Mouse (Mus musculus) cerebellum, postnatal 14 days (tissue): ENCODE data around the gene Cenpm.

ENCODE experiments used
- DNase-seq, 2 experiments: peaks; one replicate each; pipeline ENCODE4 v3.0.0; 2021; ENCODE audit warnings: mixed read lengths in 2 of 2

The Cenpm gene

GRCm38 (mm10) chr15:82213222-82213621, 31.3 kb downstream of the Cenpm start:
- DNase-seq = peak; percentile 58 to 65

DNA sequence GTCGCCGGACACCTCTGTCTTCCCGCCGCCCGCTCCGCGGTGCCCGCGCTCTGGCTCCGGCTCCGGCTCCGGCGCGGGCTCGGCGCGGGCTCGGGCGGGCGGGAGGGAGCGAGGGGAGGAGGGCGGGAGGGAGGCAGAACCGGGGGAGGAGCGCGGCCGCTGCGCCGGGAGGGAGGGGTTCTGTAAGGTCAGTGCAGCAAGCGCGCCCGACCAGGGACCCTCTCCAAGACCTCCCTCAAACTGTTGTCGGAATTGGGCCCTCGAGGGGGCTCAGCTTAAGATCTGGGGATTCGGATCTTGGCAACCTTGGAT, 31.8 kb downstream of the Cenpm start, which contains the start of gene Shisa8:
Gene Shisa8 (minus strand): TSS at position 64 of the 312 bp plus-strand sequence.
- peak; percentile 75 to 82 for DNase-seq

- peak; percentile 74 to 76 for DNase-seq
These were observed 32.4 kb downstream of the Cenpm start for GRCm38 (mm10) chr15:82211911-82212751.

DNA sequence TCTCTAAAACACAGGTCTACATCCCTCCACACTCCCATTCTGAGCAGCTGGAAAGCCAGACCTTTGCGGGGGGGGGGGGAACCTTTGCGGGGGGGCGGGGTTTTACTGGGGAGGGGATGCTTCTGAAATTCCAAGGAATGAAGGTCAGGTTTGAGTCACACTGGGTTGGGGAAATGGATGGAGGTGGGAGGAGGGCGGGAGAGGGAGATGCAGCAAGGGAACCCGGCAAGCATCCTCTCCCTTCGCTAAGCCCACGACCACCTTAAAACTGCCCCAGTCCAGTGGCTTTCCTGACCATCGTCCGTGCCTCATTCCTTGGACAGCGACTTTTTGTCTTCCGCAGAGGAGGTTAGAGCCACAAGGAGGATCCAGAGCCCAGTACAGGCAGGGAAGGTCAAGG, 33.3 kb downstream of the Cenpm start:
- no peak for DNase-seq

DNA sequence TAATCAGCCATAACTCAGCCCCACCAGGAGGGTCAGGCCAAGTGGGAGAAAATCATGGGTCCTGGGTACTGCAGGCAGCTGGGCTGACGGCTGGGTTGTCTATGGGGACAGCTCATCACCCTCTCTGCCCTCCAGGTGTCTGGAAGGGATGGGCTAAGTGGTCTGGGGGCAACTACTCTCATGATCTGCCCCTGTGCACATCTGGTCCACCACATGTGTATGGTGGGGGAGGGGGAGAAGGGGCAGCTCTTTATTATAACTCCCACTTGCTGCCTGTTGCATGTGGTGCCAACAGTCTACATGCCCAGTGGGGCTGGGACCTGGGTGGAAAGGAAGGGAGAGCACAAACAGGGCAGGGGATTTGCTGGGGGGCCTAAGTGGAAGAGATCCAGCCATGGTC, 33.7 kb downstream of the Cenpm start:
- DNase-seq = peak in 1 of 2 experiments; percentile 32

DNA sequence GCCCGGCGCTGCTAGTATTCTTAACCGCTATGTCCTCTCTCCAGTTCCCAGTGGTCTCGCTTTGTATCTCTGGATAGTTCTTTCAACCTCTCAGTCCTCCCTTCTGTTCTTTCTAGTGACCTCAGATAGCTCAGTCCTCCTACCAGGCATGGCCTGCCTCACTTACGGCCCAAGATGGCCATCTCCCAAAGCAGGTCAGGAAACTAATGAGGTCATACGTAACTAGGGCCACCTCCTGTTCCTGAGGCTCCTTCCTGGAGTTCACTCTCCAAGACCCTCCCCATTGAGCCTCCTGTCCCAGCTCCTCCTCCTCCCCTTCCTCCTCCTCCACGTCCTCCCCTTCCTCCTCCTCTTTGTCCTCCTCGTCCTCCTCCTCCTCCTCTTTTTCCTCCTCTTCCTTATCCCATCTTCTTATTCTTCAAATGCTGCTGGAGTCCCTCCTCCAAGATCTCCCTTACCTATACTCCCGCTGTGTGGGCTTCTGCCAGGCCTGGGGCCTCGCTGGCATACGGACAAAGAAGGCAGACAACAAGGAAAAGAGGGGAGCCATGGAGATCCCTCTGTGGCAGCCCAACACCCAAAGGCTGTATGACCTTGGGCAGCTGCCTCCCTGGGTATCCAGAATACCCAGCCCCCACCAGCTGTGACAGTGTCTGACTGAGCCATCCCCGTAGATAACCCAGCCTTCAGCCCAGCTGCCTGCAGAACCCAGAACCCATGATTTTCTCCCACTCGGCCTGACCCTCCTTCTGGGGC, 35.1 kb downstream of the Cenpm start:
- peak; percentile 74 for DNase-seq

DNA sequence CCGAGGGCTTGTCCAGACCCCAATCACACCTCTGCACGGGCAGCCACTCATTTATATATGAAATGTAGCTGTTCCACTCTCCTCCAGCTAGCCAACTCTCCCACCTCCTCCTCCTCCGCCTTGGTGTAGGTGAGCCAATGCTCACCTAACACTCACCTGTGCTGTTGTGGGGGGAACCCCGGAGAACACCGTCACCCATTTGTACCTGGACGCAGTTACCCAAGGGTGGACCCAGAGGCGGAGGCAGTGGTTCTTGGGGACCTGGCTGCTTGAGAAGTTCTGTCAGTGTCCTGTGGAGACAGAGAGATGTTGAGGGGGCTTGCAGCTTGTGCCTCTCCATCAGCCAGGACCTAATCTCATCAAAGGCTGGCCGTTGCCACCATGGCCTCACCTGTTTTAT, 36.2 kb downstream of the Cenpm start:
- peak in 1 of 2 experiments; percentile 34 for DNase-seq

DNA sequence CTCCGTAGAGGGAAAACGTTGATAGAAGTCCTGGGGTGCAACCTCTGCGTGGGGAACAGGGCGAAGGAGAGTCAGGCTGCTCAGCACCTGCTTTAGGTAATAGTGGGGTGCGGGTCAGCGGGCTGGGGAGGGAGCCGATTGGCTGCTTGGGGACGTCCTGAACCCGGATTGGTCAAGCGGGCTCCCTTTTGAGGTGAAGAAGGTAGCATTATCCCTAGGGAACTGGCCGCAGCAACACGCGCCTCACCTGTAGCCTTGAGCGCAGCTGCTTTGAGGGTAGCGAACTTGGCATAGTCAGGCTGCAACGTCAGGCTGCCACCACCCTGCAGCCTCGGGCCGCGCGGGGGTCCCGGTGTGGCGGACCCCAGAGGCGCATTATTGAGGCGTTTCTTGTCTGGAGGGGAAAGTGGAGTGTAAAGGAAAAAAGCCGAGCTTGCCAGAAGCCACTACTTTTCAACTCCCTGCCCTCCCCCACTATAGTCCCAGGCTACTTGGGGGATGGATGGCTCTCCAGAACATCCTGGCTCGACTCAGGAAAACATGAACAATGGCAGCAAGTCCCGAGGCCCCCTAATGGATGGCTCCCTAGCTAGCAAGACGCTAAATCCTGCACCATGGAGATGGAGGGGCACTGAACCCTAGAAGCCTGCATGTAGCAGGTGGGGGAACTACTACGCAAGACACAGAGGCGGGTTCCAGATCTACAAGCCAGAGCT, 36.9 kb downstream of the Cenpm start:
- DNase-seq = peak; percentile 48

GRCm38 (mm10) chr15:82207105-82207459, 37.5 kb downstream of the Cenpm start:
- DNase-seq = peak in 1 of 2 experiments; percentile 58

DNA sequence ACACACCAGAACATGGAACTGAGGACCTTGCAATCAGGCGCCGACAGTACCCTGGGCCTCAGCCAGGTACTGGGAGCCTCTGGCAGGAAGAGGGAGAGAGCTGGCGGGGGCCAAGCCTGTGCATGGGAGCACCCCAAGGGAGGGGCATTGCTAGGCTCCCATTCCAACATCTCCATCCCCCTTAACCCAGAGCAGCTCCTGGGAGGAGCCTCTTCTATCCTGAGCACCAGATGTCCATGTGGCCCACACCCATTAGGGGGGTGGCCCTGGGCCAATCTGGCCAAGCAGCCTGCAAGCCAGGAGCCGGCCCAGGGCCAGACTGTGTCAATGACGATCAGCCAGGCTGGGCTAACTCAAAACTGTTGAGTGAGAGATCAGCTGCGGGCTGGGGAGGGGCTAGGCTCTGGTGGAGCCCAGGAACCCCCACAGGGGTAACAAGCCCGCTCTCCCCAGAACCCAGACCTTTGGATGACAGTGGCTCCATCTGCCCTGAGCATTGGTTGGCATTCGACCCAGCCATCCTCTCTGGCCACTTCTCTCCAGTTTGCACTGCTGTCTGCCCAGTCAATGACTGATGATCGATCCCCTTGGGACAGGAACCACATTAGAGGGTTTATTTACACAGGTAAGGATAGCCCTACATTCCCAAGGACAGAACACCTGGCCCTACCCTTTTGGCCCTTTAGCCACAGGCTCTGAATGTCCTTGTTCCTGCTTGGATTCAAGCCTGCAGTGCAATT, 38.0 kb downstream of the Cenpm start:
- DNase-seq = peak; percentile 99

DNA sequence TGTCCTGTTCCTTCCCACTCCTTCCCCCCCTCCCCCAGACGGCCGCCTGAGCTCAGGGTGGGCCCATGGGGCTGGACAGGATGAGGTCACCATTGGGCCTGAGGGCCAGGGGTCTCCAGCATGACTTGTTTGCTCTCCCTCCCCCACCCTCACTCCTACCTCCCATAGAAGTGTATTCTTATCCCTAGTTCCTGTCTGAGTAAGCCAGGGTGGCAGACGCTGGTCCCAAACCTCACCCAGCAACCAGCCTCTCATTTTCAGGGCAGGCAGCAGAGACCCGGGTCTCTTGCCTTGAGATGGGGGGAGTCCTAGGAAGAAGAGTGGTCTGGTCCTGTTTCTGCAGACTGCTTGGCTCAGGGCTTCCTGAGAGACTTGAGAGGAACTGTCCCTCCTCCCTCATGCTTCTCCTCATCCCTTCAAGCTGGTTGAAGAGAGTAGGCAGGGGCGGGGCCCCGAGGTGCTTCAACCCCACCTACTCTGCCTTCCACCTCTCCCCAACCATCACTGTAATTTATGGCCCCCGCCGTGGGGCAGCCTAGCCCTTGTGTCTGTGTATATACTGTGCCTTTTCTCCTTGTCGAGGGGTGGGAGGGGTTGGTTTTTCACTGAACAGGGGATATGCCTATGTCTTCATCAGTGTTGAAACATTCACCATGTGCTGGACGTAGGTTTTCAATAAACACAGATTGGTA, 39.7 kb downstream of the Cenpm start:
- DNase-seq = peak; percentile 39 to 48

- peak; percentile 83 to 88 for DNase-seq
These were observed 40.8 kb downstream of the Cenpm start for GRCm38 (mm10) chr15:82203611-82204351.

- DNase-seq = peak in 1 of 2 experiments; percentile 46
These were observed 41.5 kb downstream of the Cenpm start for GRCm38 (mm10) chr15:82203090-82203489.

GRCm38 (mm10) chr15:82202086-82202485, 42.5 kb downstream of the Cenpm start:
- DNase-seq = peak; percentile 50 to 61

DNA sequence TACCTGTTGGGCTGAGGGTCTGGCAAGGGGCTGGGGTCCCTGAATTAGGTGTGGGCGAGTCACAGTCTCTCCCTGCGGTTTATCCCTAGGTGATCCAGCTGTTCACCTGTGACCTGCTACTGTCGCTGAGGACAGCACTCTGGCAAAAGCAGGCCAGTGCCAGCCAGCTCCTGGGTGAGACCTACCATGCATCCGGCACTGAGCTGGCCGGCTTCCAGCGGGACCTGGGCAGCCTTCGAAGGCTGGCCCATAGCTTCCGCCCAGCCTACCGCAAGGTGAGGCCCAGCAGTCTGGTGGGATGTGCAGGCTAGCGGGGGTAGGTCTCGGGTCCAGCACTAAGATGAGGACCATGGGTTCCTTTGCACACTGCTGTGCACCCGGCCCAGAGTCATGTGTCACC, 45.0 kb downstream of the Cenpm start:
- DNase-seq = peak; percentile 60 to 72

- no peak for DNase-seq
These were observed 46.2 kb downstream of the Cenpm start for GRCm38 (mm10) chr15:82198342-82198741.

- no peak for DNase-seq
These were observed 46.6 kb downstream of the Cenpm start for GRCm38 (mm10) chr15:82197937-82198336.

DNA sequence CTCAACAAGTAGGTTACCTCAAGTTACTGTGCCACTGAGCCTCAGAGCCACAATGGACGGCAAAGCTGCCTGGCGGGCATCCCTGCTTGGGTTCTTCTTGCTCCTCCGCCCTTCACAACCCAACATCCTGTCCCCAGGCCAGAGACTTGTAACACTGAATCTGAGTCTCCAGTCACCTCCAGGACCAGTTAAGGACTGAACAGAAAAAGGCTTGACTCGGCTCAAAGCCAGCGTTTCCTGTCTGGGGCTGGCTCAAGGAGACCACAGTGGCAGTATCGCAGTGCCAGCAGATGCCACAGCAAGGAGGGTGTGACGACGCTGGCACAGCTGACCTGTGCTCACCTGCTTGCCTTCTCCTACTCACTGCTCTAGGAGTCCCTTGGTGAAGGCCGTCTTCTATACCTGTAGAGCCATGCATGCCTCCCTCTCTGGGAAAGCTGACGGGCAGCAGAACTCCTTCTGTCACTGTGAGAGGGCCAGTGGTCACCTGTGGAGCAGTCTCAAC, 47.2 kb downstream of the Cenpm start:
- DNase-seq = peak; percentile 36 to 52

- peak; percentile 57 to 70 for DNase-seq
These were observed 48.2 kb downstream of the Cenpm start for GRCm38 (mm10) chr15:82196300-82196699.

GRCm38 (mm10) chr15:82192617-82193016, 51.9 kb downstream of the Cenpm start:
- peak in 1 of 2 experiments; percentile 37 for DNase-seq
